ENCODE assay signal across 9 mouse cellular contexts in the genomic region with DNA sequence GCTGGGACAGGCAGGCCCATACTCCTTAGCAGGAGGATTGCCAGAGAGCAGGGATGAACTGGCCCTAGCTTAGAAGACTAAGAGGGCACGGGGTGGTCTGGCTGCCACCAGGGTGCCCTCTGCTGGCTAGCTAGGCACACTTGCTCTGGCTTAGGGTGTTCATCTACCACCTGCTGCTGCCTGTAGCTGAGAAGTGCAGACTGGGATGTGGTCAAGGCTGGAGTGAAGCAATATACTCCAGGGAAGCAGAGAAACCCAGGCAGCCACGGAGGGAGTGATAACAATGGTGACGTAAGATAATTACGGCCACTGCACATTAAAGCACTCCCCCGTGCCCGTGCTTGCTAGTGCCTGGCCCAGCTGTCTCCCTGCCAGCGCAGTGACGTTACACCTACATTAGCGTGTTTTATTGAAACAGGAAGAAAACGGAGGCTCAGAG. TPM values are rescaled to one million over a fixed set of nuclear protein-coding genes. Genes with fewer than 3 reads are reported as not detected.
A peak's percentile ranks its signal among the peaks of the same experiment; 100 is the strongest.
DNase-seq lines count a peak whose midpoint lies in the region; ATAC-seq and TF ChIP-seq lines count a peak whose summit lies in the region.
"Had no signal": no experiment of that assay in that cellular context is flagged by ENCODE, and none has a peak within 500 bp of the region (broad histone marks: within the 10 kb centered on the region; RNA-seq: fewer than 3 reads in every experiment).

No protein-coding gene starts in this region.

- H3K4me3 ChIP-seq in cerebellum, adult 2 months (replicated peaks; ENCODE audit: insufficient read depth, low read depth, low read length), result no peak overlapping the region
- no peak overlapping the region for H3K4me3 ChIP-seq in thymus, adult 2 months (ENCODE audit: control insufficient read depth, insufficient read depth, low read length)
- no peak overlapping the region for H3K4me3 ChIP-seq in hindbrain, embryonic 12.5 days
- no peak overlapping the region for H3K4me3 ChIP-seq in midbrain, embryonic 14.5 days (replicated peaks; ENCODE audit: low read depth, low read length)
- H3K4me3 ChIP-seq: erythroblast, embryonic 14.5 days had no signal

- WGBS in cerebellum, adult 2 months, result 72% methylated on average over 10 of the region's 10 CpGs
- WGBS in thymus, adult 2 months, result 39% methylated on average over 10 of the region's 10 CpGs
- WGBS in hindbrain, embryonic 12.5 days, result 38% methylated on average over 10 of the region's 10 CpGs
- 35% methylated on average over 10 of the region's 10 CpGs for WGBS in midbrain, embryonic 14.5 days

- no peak for TF ChIP-seq POLR2A in cerebellum, adult 2 months (IDR thresholded peaks at IDR 0.05; ENCODE audit: borderline replicate concordance, insufficient read depth, low read length)
- TF ChIP-seq POLR2A in thymus, adult 2 months (IDR thresholded peaks at IDR 0.05; ENCODE audit: control insufficient read depth, extremely low read depth, insufficient read depth, low read length, poor library complexity), result no peak

- peaks cover 4% of the 10 kb centered on the region for H3K9me3 ChIP-seq in hindbrain, embryonic 12.5 days (replicated peaks)
- H3K9me3 ChIP-seq in midbrain, embryonic 14.5 days (ENCODE audit: control insufficient read depth, low read length), result no peaks in the 10 kb centered on the region

- peaks cover 5% of the 10 kb centered on the region; the same call in 1 of the 2 replicates for H3K4me1 ChIP-seq in cerebellum, adult 2 months (ENCODE audit: control insufficient read depth, insufficient read depth, low read length)
- no peaks in the 10 kb centered on the region for H3K4me1 ChIP-seq in thymus, adult 2 months (replicated peaks; ENCODE audit: control insufficient read depth, insufficient read depth, low read length)
- peaks cover 29% of the 10 kb centered on the region for H3K4me1 ChIP-seq in hindbrain, embryonic 12.5 days
- H3K4me1 ChIP-seq in midbrain, embryonic 14.5 days (ENCODE audit: control insufficient read depth, insufficient read depth, low read length), result peaks cover 18% of the 10 kb centered on the region

- no peaks in the 10 kb centered on the region for H3K36me3 ChIP-seq in thymus, adult 2 months (ENCODE audit: control insufficient read depth, insufficient read depth, low read length)
- no peaks in the 10 kb centered on the region for H3K36me3 ChIP-seq in hindbrain, embryonic 12.5 days
- no peaks in the 10 kb centered on the region for H3K36me3 ChIP-seq in midbrain, embryonic 14.5 days (ENCODE audit: control insufficient read depth, insufficient read depth, low read length)

- no peak overlapping the region for H3K4me2 ChIP-seq in hindbrain, embryonic 12.5 days (replicated peaks)
- H3K4me2 ChIP-seq in midbrain, embryonic 14.5 days (ENCODE audit: low read length), result peak overlapping the region; percentile 98

- no peak overlapping the region for H3K27ac ChIP-seq in cerebellum, adult 2 months (ENCODE audit: insufficient read depth, low read length)
- no peak overlapping the region for H3K27ac ChIP-seq in thymus, adult 2 months (ENCODE audit: control insufficient read depth, insufficient read depth, low read length)
- H3K27ac ChIP-seq in hindbrain, embryonic 12.5 days, result no peak overlapping the region
- H3K27ac ChIP-seq in midbrain, embryonic 14.5 days (replicated peaks; ENCODE audit: low read depth, low read length), result no peak overlapping the region

- peak; percentile 26; the same call in 1 of the 2 replicates for ATAC-seq in hindbrain, embryonic 12.5 days (ENCODE audit: low FRiP score)
- ATAC-seq in midbrain, embryonic 14.5 days (ENCODE audit: low FRiP score, low TSS enrichment), result peak; percentile 57; the same call in 1 of the 2 replicates

- DNase-seq in cerebellum, adult 2 months, result no peak
- DNase-seq in cerebellum, postnatal 36 days, result no peak
- peak; percentile 22 for DNase-seq in thymus, adult 2 months
- DNase-seq in thymus, postnatal 10 days (ENCODE audit: low spot score in 2 of 2), result no peak
- peak; percentile 65 for DNase-seq in midbrain, embryonic 14.5 days
- peak; percentile 11 for DNase-seq in yolk sac, embryonic 10.5 days (ENCODE audit: low spot score)
- no peak for DNase-seq in ovary, adult 18-20 months (ENCODE audit: low spot score)

- H3K27me3 ChIP-seq in cerebellum, adult 2 months (ENCODE audit: control insufficient read depth, insufficient read depth, low read length), result no peaks in the 10 kb centered on the region
- H3K27me3 ChIP-seq in thymus, adult 2 months (ENCODE audit: control insufficient read depth, insufficient read depth, low read length), result peaks cover 5% of the 10 kb centered on the region; the same call in 1 of the 2 replicates
- H3K27me3 ChIP-seq in hindbrain, embryonic 12.5 days, result peaks cover 47% of the 10 kb centered on the region
- peaks cover 15% of the 10 kb centered on the region for H3K27me3 ChIP-seq in midbrain, embryonic 14.5 days (ENCODE audit: control insufficient read depth, insufficient read depth, low read length)

- TF ChIP-seq CTCF in cerebellum, adult 2 months (IDR thresholded peaks at IDR 0.05; ENCODE audit: borderline replicate concordance, insufficient read depth, low read depth, low read length), result peak; percentile 52; the same call in 1 of the 2 replicates
- TF ChIP-seq CTCF in thymus, adult 2 months (IDR thresholded peaks at IDR 0.05; ENCODE audit: borderline replicate concordance, control insufficient read depth, extremely low read depth, insufficient read depth, low read length, poor library complexity), result peak; percentile 64; the same call in 1 of the 2 replicates

- H3K9ac ChIP-seq in hindbrain, embryonic 12.5 days, result no peak overlapping the region
- no peak overlapping the region for H3K9ac ChIP-seq in midbrain, embryonic 14.5 days (replicated peaks; ENCODE audit: low read length)

RNA-seq across cellular contexts. Expression of a gene that starts 7.4 kb away (rescaled TPM):
- polyA plus RNA-seq in cerebellum, adult 2 months (2012; rRNA removed), result 25.7 and 26.0 TPM in 2 replicates
- 26.0 and 29.7 TPM in 2 replicates for polyA plus RNA-seq in thymus, adult 2 months (2012; rRNA removed)
- 2.6 and 3.1 TPM in 2 replicates for polyA plus RNA-seq in hindbrain, embryonic 12.5 days (2016; fragmentation: Nextera tagmentation; extraction: Ambion mirVana)
- polyA plus RNA-seq in midbrain, embryonic 14.5 days (2014; fragmentation: Nextera tagmentation; extraction: Ambion mirVana), result 9.8 and 15.9 TPM in 2 replicates
- polyA plus RNA-seq: erythroblast, embryonic 14.5 days had no signal

Comparison
In these comparisons a context has a peak if more than half of its experiments do, and no peak if none do; other contexts are left out.
1. DNase-seq: peak in thymus, adult 2 months (single experiment), midbrain, embryonic 14.5 days (single experiment) and yolk sac, embryonic 10.5 days (single experiment); none in cerebellum, adult 2 months (0 of 2), cerebellum, postnatal 36 days (0 of 2), thymus, postnatal 10 days (0 of 2) and ovary, adult 18-20 months (single experiment).